9 mouse cellular contexts compared by ENCODE assay signal in the genomic region with DNA sequence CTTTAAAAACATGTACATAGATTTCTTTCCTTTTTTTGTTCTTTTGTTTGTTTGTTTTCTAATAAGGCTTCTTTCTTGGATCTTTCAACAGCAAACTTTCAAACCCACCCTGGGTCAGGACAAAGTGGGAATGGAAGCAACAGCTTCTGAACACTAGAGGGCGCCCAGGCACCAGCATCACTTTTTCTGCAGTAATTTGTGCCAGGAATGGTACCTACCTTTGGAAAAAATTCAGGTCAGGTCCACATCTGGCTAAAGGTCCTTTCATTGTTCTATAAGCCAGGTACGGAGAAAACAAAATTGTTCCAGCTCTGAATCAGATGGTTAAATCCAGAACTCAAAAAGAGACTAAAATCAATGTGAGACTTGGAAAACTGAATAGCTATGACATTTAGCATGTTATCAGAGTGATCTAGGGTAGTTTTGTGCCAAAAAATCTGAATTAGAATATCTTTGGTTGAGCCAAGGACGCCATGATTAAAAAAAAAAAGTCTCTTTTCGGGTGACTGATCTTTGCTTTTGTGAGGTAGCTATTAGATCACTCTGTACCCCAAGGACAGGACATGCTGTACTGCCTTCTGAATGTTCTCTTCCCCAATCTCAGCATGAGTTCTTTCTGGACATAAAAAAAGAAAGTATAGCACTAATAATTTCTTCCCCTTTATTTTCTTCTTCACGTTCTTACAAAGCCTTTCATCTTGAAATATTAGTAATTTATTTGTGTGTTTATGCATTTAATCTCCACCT. TPM values are rescaled to one million over a fixed set of nuclear protein-coding genes. Genes with fewer than 3 reads are reported as not detected.
DNase-seq lines count a peak whose midpoint lies in the region; ATAC-seq and TF ChIP-seq lines count a peak whose summit lies in the region.
"Had no signal": no experiment of that assay in that cellular context is flagged by ENCODE, and none has a peak within 500 bp of the region (broad histone marks: within the 10 kb centered on the region; RNA-seq: fewer than 3 reads in every experiment).

No protein-coding gene starts in this region.

- TF ChIP-seq CTCF in hindbrain, postnatal 0 days (IDR thresholded peaks at IDR 0.05; ENCODE audit: low read depth), result peak; percentile 83

- no peak overlapping the region for H3K9ac ChIP-seq in hindbrain, postnatal 0 days (replicated peaks; ENCODE audit: low read length)
- H3K9ac ChIP-seq in hindbrain, embryonic 13.5 days, result no peak overlapping the region
- H3K9ac ChIP-seq in ES-E14 (ENCODE audit: insufficient read depth, low read depth, low read length, poor library complexity, severe bottlenecking), result no peak overlapping the region
- no peak overlapping the region for H3K9ac ChIP-seq in liver, embryonic 11.5 days (ENCODE audit: low read depth, low read length)
- H3K9ac ChIP-seq: embryonic facial prominence, embryonic 13.5 days had no signal

- in situ Hi-C loops in ES-E14 (cut with MboI; ENCODE audit: low sequenced_read_pairs in 2 of 2, unreplicated experiment in 2 of 2), result loop anchor here (5.0 to 10.0 kb wide), 2 partner anchors 61 to 68 kb away; no protein-coding TSS in a partner anchor

- H3K4me2 ChIP-seq in hindbrain, postnatal 0 days (ENCODE audit: low read depth, low read length), result no peak overlapping the region
- H3K4me2 ChIP-seq in hindbrain, embryonic 13.5 days, result no peak overlapping the region
- H3K4me2 ChIP-seq in liver, embryonic 11.5 days, result no peak overlapping the region
- H3K4me2 ChIP-seq: embryonic facial prominence, embryonic 13.5 days had no signal

- H3K27ac ChIP-seq in hindbrain, postnatal 0 days, result no peak overlapping the region
- no peak overlapping the region for H3K27ac ChIP-seq in hindbrain, embryonic 13.5 days
- H3K27ac ChIP-seq in ES-E14 (ENCODE audit: insufficient read depth, low read depth, low read length, poor library complexity, severe bottlenecking), result no peak overlapping the region
- H3K27ac ChIP-seq in liver, embryonic 11.5 days (ENCODE audit: low read depth, low read length), result no peak overlapping the region
- H3K27ac ChIP-seq: embryonic facial prominence, embryonic 13.5 days had no signal

- no peaks in the 10 kb centered on the region for H3K4me1 ChIP-seq in hindbrain, postnatal 0 days (ENCODE audit: insufficient read depth, low read length)
- H3K4me1 ChIP-seq in hindbrain, embryonic 13.5 days (replicated peaks), result peaks cover 16% of the 10 kb centered on the region
- no peaks in the 10 kb centered on the region for H3K4me1 ChIP-seq in ES-E14 (ENCODE audit: control insufficient read depth in 2 of 2, insufficient read depth in 2 of 2, low read length in 2 of 2, poor library complexity in 1 of 2)
- peaks cover 14% of the 10 kb centered on the region for H3K4me1 ChIP-seq in liver, embryonic 11.5 days (replicated peaks; ENCODE audit: control insufficient read depth, insufficient read depth, low read length)

- H3K27me3 ChIP-seq in hindbrain, postnatal 0 days (ENCODE audit: insufficient read depth, low read length), result no peaks in the 10 kb centered on the region
- H3K27me3 ChIP-seq in hindbrain, embryonic 13.5 days, result no peaks in the 10 kb centered on the region
- H3K27me3 ChIP-seq in liver, embryonic 11.5 days (replicated peaks; ENCODE audit: control insufficient read depth, insufficient read depth, low read length), result no peaks in the 10 kb centered on the region
- H3K27me3 ChIP-seq: embryonic facial prominence, embryonic 13.5 days had no signal

- H3K36me3 ChIP-seq in hindbrain, postnatal 0 days (ENCODE audit: insufficient read depth, low read length), result no peaks in the 10 kb centered on the region
- no peaks in the 10 kb centered on the region for H3K36me3 ChIP-seq in hindbrain, embryonic 13.5 days
- no peaks in the 10 kb centered on the region for H3K36me3 ChIP-seq in ES-E14 (ENCODE audit: control insufficient read depth, insufficient read depth, low read length, poor library complexity, severe bottlenecking)
- no peaks in the 10 kb centered on the region for H3K36me3 ChIP-seq in liver, embryonic 11.5 days (ENCODE audit: control insufficient read depth, insufficient read depth, low read length)
- H3K36me3 ChIP-seq: embryonic facial prominence, embryonic 13.5 days had no signal

- DNase-seq in hindbrain, postnatal 0 days (ENCODE audit: low spot score), result peak; percentile 59
- DNase-seq in 3T3-L1 (ENCODE audit: low read depth, low spot score), result peak; percentile 49
- peak; percentile 34 for DNase-seq in ES-E14 (ENCODE audit: low read depth, low spot score)
- peak; percentile 69 to 80 for DNase-seq in cerebellum, postnatal 25 days
- no peak for DNase-seq in liver, embryonic 11.5 days (ENCODE audit: low spot score)
- peak; percentile 45 for DNase-seq in thymus, postnatal 4 days
- DNase-seq in T-cell, adult 2 months (ENCODE audit: low spot score), result no peak

- H3K4me3 ChIP-seq in hindbrain, postnatal 0 days (ENCODE audit: low read length), result no peak overlapping the region
- no peak overlapping the region for H3K4me3 ChIP-seq in hindbrain, embryonic 13.5 days
- H3K4me3 ChIP-seq in ES-E14 (ENCODE audit: insufficient read depth in 1 of 2, low read depth in 1 of 2, low read length in 2 of 2, poor library complexity in 1 of 2, severe bottlenecking in 1 of 2), result no peak overlapping the region
- H3K4me3 ChIP-seq in liver, embryonic 11.5 days (ENCODE audit: low read depth, low read length), result no peak overlapping the region
- H3K4me3 ChIP-seq: embryonic facial prominence, embryonic 13.5 days had no signal

- no peaks in the 10 kb centered on the region for H3K9me3 ChIP-seq in hindbrain, postnatal 0 days (ENCODE audit: low read length)
- H3K9me3 ChIP-seq in hindbrain, embryonic 13.5 days, result no peaks in the 10 kb centered on the region
- no peaks in the 10 kb centered on the region for H3K9me3 ChIP-seq in ES-E14 (ENCODE audit: control insufficient read depth, insufficient read depth, low read depth, low read length)
- no peaks in the 10 kb centered on the region for H3K9me3 ChIP-seq in liver, embryonic 11.5 days (ENCODE audit: control insufficient read depth, low read length)
- H3K9me3 ChIP-seq: embryonic facial prominence, embryonic 13.5 days had no signal

- ATAC-seq in hindbrain, postnatal 0 days, result no peak
- no peak for ATAC-seq in hindbrain, embryonic 13.5 days (ENCODE audit: low FRiP score)
- ATAC-seq in liver, embryonic 11.5 days (replicated peaks; ENCODE audit: low FRiP score), result 0 out of 2 replicates have a peak, but pooled peaks have one; percentile 44

- WGBS in hindbrain, postnatal 0 days, result 32% methylated on average over 5 of the region's 5 CpGs
- WGBS in hindbrain, embryonic 13.5 days, result 33% methylated on average over 5 of the region's 5 CpGs
- 29% methylated on average over 5 of the region's 5 CpGs for WGBS in liver, embryonic 11.5 days

TF ChIP-seq in ES-E14, 5 proteins besides CTCF, POLR2A, EP300 and RAD21:
- peak; percentile 38; the same call in 1 of the 2 replicates for TF ChIP-seq ZC3H11A (IDR thresholded peaks at IDR 0.05; ENCODE audit: borderline replicate concordance, low read depth, low read length)
- no peak for TF ChIP-seq MAFK (IDR thresholded peaks at IDR 0.05; ENCODE audit: insufficient read depth, low read depth, low read length)

RNA-seq across cellular contexts. Expression of a gene that starts 9.5 kb away (rescaled TPM):
- total RNA-seq in hindbrain, postnatal 0 days (2014; rRNA removed), result 51.7 and 55.2 TPM in 2 replicates
- 18.7 and 21.5 TPM in 2 replicates for polyA plus RNA-seq in hindbrain, postnatal 0 days (2015; fragmentation: Nextera tagmentation; extraction: Ambion mirVana)
- 15.1 and 16.8 TPM in 2 replicates for polyA plus RNA-seq in hindbrain, embryonic 13.5 days (2015; fragmentation: Nextera tagmentation; extraction: Ambion mirVana)
- total RNA-seq in ES-E14 (2012; rRNA removed), result not detected in 2 replicates
- 15.0 and 16.5 TPM in 2 replicates for polyA plus RNA-seq in liver, embryonic 11.5 days (2014; fragmentation: Nextera tagmentation; extraction: Ambion mirVana)

RNA-seq across cellular contexts. Expression of a gene that starts 26.7 kb away (rescaled TPM):
- total RNA-seq in hindbrain, postnatal 0 days (2014; rRNA removed), result 1.6 and 19.1 TPM in 2 replicates
- 1.4 and 1.9 TPM in 2 replicates for polyA plus RNA-seq in hindbrain, postnatal 0 days (2015; fragmentation: Nextera tagmentation; extraction: Ambion mirVana)
- polyA plus RNA-seq in hindbrain, embryonic 13.5 days (2015; fragmentation: Nextera tagmentation; extraction: Ambion mirVana), result 1.9 and 2.1 TPM in 2 replicates
- 17.0 and 26.0 TPM in 2 replicates for total RNA-seq in ES-E14 (2012; rRNA removed)
- 1.1 and 3.2 TPM in 2 replicates for polyA plus RNA-seq in liver, embryonic 11.5 days (2014; fragmentation: Nextera tagmentation; extraction: Ambion mirVana)

RNA-seq across cellular contexts. Expression of a gene that starts 43.5 kb away (rescaled TPM):
- total RNA-seq in hindbrain, postnatal 0 days (2014; rRNA removed), result 533 and 565 TPM in 2 replicates
- polyA plus RNA-seq in hindbrain, postnatal 0 days (2015; fragmentation: Nextera tagmentation; extraction: Ambion mirVana), result 52.5 and 53.1 TPM in 2 replicates
- polyA plus RNA-seq in hindbrain, embryonic 13.5 days (2015; fragmentation: Nextera tagmentation; extraction: Ambion mirVana), result 50.0 and 52.9 TPM in 2 replicates
- 0.85 and 1.0 TPM in 2 replicates for total RNA-seq in ES-E14 (2012; rRNA removed)
- 1.1 and 1.5 TPM in 2 replicates for polyA plus RNA-seq in liver, embryonic 11.5 days (2014; fragmentation: Nextera tagmentation; extraction: Ambion mirVana)

RNA-seq across cellular contexts. Expression of a gene that starts 46.4 kb away (rescaled TPM):
- total RNA-seq in hindbrain, postnatal 0 days (2014; rRNA removed), result not detected in 2 replicates
- polyA plus RNA-seq in hindbrain, postnatal 0 days (2015; fragmentation: Nextera tagmentation; extraction: Ambion mirVana), result not detected in 2 replicates
- polyA plus RNA-seq in hindbrain, embryonic 13.5 days (2015; fragmentation: Nextera tagmentation; extraction: Ambion mirVana), result not detected in 2 replicates
- total RNA-seq in ES-E14 (2012; rRNA removed), result not detected in 2 replicates
- polyA plus RNA-seq in liver, embryonic 11.5 days (2014; fragmentation: Nextera tagmentation; extraction: Ambion mirVana), result not detected in 2 replicates
- polyA plus RNA-seq: embryonic facial prominence, embryonic 13.5 days had no signal

RNA-seq across cellular contexts. Expression of a gene that starts 58.2 kb away (rescaled TPM):
- not detected in 2 replicates for total RNA-seq in hindbrain, postnatal 0 days (2014; rRNA removed)
- polyA plus RNA-seq in hindbrain, postnatal 0 days (2015; fragmentation: Nextera tagmentation; extraction: Ambion mirVana), result 0.03 TPM in 1 of 2 replicates, not detected in the other
- polyA plus RNA-seq in hindbrain, embryonic 13.5 days (2015; fragmentation: Nextera tagmentation; extraction: Ambion mirVana), result not detected in 2 replicates
- total RNA-seq in ES-E14 (2012; rRNA removed), result not detected in 2 replicates
- polyA plus RNA-seq in liver, embryonic 11.5 days (2014; fragmentation: Nextera tagmentation; extraction: Ambion mirVana), result not detected in 2 replicates
- polyA plus RNA-seq: embryonic facial prominence, embryonic 13.5 days had no signal

Comparison
In these comparisons a context has a peak if more than half of its experiments do, and no peak if none do; other contexts are left out.
1. DNase-seq: peak in hindbrain, postnatal 0 days (single experiment), 3T3-L1 (single experiment), ES-E14 (single experiment), cerebellum, postnatal 25 days (2 of 2) and thymus, postnatal 4 days (single experiment); none in liver, embryonic 11.5 days (single experiment) and T-cell, adult 2 months (single experiment).
2. RNA of a gene that starts 43.5 kb away (polyA plus RNA-seq): 52.5 to 53.1 TPM in hindbrain, postnatal 0 days and 50.0 to 52.9 TPM in hindbrain, embryonic 13.5 days; 1.1 to 1.5 TPM in liver, embryonic 11.5 days; every median in the first group is over 10 times any median in the second.